Mouse (Mus musculus): Measurements from ENCODE around the gene Midn. TPM values are rescaled to one million over a fixed set of nuclear protein-coding genes. Genes with fewer than 3 reads are reported as not detected.
A peak's percentile ranks its signal among the peaks of the same experiment; 100 is the strongest.

Midn gene
- polyA plus RNA-seq, 1 experiment: 9.3 TPM

- H3K4me1 ChIP-seq (ENCODE audit: control insufficient read depth): peaks cover 86% of the 10 kb centered on the region
- no peak for TF ChIP-seq TAL1 (IDR thresholded peaks at IDR 0.05; ENCODE audit: low read length)
- TF ChIP-seq GATA1 (IDR thresholded peaks at IDR 0.05; ENCODE audit: low read length): no peak
- no peaks in the 10 kb centered on the region for H3K27me3 ChIP-seq (ENCODE audit: control insufficient read depth)
- no peaks in the 10 kb centered on the region for H3K9me3 ChIP-seq (ENCODE audit: control insufficient read depth, low read length)
- peaks cover 82% of the 10 kb centered on the region for H3K36me3 ChIP-seq (ENCODE audit: control insufficient read depth)
- peak overlapping the region; percentile 95 for H3K4me3 ChIP-seq (replicated peaks)
These were observed 4.2 kb downstream of the Midn start for GRCm38 (mm10) chr10:80152071-80152872.

- Histone ChIP-seq H3K27me3 (ENCODE audit: control insufficient read depth) (no peaks in the 10 kb centered on the region), H3K4me3 (replicated peaks) (no peak overlapping the region), H3K4me1 (ENCODE audit: control insufficient read depth) (peaks cover 84% of the 10 kb centered on the region), H3K9me3 (ENCODE audit: control insufficient read depth, low read length) (no peaks in the 10 kb centered on the region), H3K36me3 (ENCODE audit: control insufficient read depth) (peaks cover 82% of the 10 kb centered on the region)
- no peak for TF ChIP-seq GATA1 (IDR thresholded peaks at IDR 0.05; ENCODE audit: low read length)
- TF ChIP-seq TAL1 (IDR thresholded peaks at IDR 0.05; ENCODE audit: low read length): no peak
These were observed 4.8 kb downstream of the Midn start for GRCm38 (mm10) chr10:80152873-80153260.

- H3K36me3 ChIP-seq (ENCODE audit: control insufficient read depth): peaks cover 82% of the 10 kb centered on the region
- H3K27me3 ChIP-seq (ENCODE audit: control insufficient read depth): no peaks in the 10 kb centered on the region
- no peak overlapping the region for H3K4me3 ChIP-seq (replicated peaks)
- peaks cover 87% of the 10 kb centered on the region for H3K4me1 ChIP-seq (ENCODE audit: control insufficient read depth)
- TF ChIP-seq GATA1 (IDR thresholded peaks at IDR 0.05; ENCODE audit: low read length): no peak
- TF ChIP-seq TAL1 (IDR thresholded peaks at IDR 0.05; ENCODE audit: low read length): no peak
- H3K9me3 ChIP-seq (ENCODE audit: control insufficient read depth, low read length): no peaks in the 10 kb centered on the region
These were observed 5.6 kb downstream of the Midn start for GRCm38 (mm10) chr10:80153713-80154112.

GRCm38 (mm10) chr10:80154384-80154783 lies 6.3 kb downstream of the Midn start:
- H3K27me3 ChIP-seq (ENCODE audit: control insufficient read depth): no peaks in the 10 kb centered on the region
- peaks cover 87% of the 10 kb centered on the region for H3K4me1 ChIP-seq (ENCODE audit: control insufficient read depth)
- no peaks in the 10 kb centered on the region for H3K9me3 ChIP-seq (ENCODE audit: control insufficient read depth, low read length)
- no peak for TF ChIP-seq TAL1 (IDR thresholded peaks at IDR 0.05; ENCODE audit: low read length)
- no peak for TF ChIP-seq GATA1 (IDR thresholded peaks at IDR 0.05; ENCODE audit: low read length)
- H3K4me3 ChIP-seq (replicated peaks): no peak overlapping the region
- peaks cover 82% of the 10 kb centered on the region for H3K36me3 ChIP-seq (ENCODE audit: control insufficient read depth)

GRCm38 (mm10) chr10:80155277-80155676 lies 7.2 kb downstream of the Midn start:
- Histone ChIP-seq H3K4me1 (ENCODE audit: control insufficient read depth) (peaks cover 87% of the 10 kb centered on the region), H3K27me3 (ENCODE audit: control insufficient read depth) (no peaks in the 10 kb centered on the region), H3K9me3 (ENCODE audit: control insufficient read depth, low read length) (no peaks in the 10 kb centered on the region), H3K4me3 (replicated peaks) (no peak overlapping the region), H3K36me3 (ENCODE audit: control insufficient read depth) (peaks cover 74% of the 10 kb centered on the region)
- TF ChIP-seq GATA1 (IDR thresholded peaks at IDR 0.05; ENCODE audit: low read length) (no peak), TAL1 (IDR thresholded peaks at IDR 0.05; ENCODE audit: low read length) (no peak)

GRCm38 (mm10) chr10:80156002-80156751 lies 8.1 kb downstream of the Midn start:
- Histone ChIP-seq H3K27me3 (ENCODE audit: control insufficient read depth) (no peaks in the 10 kb centered on the region), H3K9me3 (ENCODE audit: control insufficient read depth, low read length) (no peaks in the 10 kb centered on the region), H3K4me1 (ENCODE audit: control insufficient read depth) (peaks cover 87% of the 10 kb centered on the region), H3K36me3 (ENCODE audit: control insufficient read depth) (peaks cover 65% of the 10 kb centered on the region), H3K4me3 (replicated peaks) (no peak overlapping the region)
- no peak for TF ChIP-seq GATA1 (IDR thresholded peaks at IDR 0.05; ENCODE audit: low read length)
- TF ChIP-seq TAL1 (IDR thresholded peaks at IDR 0.05; ENCODE audit: low read length): no peak

- H3K4me1 ChIP-seq (ENCODE audit: control insufficient read depth): peaks cover 87% of the 10 kb centered on the region
- no peak overlapping the region for H3K4me3 ChIP-seq (replicated peaks)
- TF ChIP-seq TAL1 (IDR thresholded peaks at IDR 0.05; ENCODE audit: low read length) (no peak), GATA1 (IDR thresholded peaks at IDR 0.05; ENCODE audit: low read length) (no peak)
- H3K36me3 ChIP-seq (ENCODE audit: control insufficient read depth): peaks cover 60% of the 10 kb centered on the region
- no peaks in the 10 kb centered on the region for H3K9me3 ChIP-seq (ENCODE audit: control insufficient read depth, low read length)
- no peaks in the 10 kb centered on the region for H3K27me3 ChIP-seq (ENCODE audit: control insufficient read depth)
These were observed 8.6 kb downstream of the Midn start for GRCm38 (mm10) chr10:80156752-80157053.

- TF ChIP-seq GATA1 (IDR thresholded peaks at IDR 0.05; ENCODE audit: low read length) (no peak), TAL1 (IDR thresholded peaks at IDR 0.05; ENCODE audit: low read length) (no peak)
- Histone ChIP-seq H3K4me3 (replicated peaks) (no peak overlapping the region), H3K27me3 (ENCODE audit: control insufficient read depth) (no peaks in the 10 kb centered on the region), H3K4me1 (ENCODE audit: control insufficient read depth) (peaks cover 87% of the 10 kb centered on the region), H3K9me3 (ENCODE audit: control insufficient read depth, low read length) (no peaks in the 10 kb centered on the region), H3K36me3 (ENCODE audit: control insufficient read depth) (peaks cover 54% of the 10 kb centered on the region)
These were observed 9.3 kb downstream of the Midn start for GRCm38 (mm10) chr10:80157141-80157929.
